Mouse (Mus musculus): ENCODE data around the gene Fmo2.

Gene Fmo2

DNA sequence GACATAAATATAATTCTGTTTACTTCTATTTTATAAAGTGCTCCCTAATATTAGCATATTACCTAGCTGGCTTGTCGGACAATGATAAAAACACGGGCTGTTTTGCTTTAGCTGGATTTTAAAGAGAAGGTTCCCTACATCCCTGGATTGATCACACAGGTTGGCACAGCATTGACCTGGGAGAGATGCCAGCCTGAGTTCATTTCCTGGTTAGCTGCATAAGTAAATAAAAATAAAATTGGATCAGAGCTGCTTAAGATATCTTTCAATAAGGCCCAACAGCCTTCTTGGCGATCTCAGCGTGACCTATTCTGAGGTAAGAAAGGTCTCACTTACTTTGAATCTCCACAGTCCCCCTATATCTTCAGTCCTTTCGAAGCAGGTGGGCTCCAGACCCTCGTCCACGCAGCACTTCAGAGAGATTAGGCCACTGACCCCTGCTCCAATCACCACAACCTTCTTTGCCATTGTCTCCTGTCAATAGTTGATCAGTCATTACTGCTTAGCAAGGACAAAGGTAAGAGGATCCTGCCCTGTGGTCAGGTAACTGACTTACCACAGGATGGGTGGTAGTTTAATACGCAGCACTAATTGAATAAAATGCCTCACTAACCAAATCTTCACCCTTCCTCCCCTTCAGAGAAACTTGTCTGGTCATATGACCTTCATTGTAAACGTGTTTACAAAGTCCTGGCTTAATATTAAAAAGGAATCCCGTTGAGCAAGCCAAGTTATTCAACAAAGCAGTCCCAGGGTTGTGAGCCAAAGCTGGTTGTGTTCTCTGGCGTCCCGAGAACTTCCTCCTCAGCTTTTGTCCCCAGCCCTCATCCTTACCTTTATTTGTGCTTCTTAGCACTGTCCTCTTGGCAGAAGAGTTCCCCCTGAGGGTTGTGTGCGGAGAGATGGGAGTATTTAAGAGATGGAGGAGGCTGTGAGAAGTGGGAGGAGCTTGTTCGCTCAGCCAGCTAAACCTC is at the start of gene Fmo2:
Gene Fmo2 (minus strand): TSS at position 889 of the 974 bp plus-strand sequence.
- in situ Hi-C loops (cut with MboI, MseI), result loop anchor here (10.0 kb wide), 1 partner anchor 1007 kb away; no protein-coding TSS in a partner anchor

DNA sequence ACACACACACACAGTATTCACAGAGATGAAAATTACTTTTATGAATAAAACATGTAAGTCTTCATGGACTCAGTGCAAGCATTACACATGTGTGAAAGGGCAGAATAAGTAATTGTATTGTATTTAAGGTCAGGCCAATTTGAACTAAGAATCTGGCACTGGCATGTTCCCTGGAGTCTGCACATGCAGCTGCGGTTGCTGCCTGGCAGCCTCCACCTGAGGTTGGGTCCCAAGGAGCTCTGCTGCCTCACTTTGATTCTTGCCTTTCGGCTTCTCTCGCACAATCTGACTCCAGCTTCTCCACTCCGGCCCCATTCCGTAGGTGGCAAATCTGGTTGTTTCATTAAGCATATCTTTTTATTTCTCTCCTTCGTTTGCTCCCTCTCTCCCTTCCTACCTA is 49.4 kb upstream of the Fmo2 start:
- in situ Hi-C loops (cut with MboI, MseI), result no loop called here

DNA sequence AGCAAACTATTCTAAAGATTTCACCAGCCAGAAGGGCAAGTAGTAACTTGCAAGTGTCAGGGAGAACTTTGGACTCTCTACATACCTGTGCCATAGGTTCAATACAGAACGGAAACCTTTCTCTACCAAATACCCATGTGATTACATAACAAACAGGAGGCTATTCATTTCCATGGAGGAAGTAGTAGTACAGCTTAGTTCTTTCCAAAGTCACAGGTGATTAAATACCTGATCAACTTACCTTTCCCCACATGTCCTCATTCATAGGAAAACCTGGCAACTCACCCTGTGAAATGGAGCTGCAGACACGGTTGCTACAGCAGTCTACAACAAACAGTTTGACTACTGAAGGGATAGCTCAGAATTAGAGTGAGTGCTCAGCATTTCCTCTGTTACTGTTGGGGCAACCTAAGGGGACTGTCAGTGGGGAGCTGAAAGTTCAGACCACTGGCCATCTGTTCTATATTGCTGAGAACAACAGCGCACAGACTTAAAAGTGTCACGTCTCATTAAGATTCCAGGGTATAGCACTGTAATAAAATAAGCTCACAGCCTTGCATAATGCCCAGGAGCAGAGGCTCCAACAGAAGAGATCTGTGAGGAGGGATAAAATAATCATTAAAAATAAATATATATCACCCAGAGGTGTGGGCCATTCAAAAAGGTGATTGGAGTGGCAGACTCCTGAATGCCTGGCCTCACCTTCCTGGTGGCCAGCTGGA is 48.5 kb upstream of the Fmo2 start:
- in situ Hi-C loops (cut with MboI, MseI), result no loop called here

DNA sequence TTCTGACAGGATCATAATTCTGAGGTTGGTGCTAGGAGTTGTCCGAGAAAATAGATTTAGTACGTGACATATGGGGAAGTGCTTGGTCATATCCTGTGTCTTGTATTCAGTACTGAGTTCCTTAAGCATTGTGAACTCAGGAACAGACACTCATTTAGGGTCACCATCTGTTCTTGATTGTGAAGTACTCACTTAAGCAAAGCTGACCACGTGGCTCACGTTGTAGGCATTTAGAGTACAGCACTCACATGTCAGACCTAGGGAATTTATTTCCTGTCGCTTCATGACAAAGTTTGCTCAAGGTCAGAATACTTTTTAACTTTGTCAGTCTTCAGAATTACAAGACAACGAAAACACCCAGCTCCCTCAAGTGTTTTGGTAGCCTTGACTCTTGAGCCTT is 45.2 kb upstream of the Fmo2 start:
- in situ Hi-C loops (cut with MboI, MseI), result no loop called here

DNA sequence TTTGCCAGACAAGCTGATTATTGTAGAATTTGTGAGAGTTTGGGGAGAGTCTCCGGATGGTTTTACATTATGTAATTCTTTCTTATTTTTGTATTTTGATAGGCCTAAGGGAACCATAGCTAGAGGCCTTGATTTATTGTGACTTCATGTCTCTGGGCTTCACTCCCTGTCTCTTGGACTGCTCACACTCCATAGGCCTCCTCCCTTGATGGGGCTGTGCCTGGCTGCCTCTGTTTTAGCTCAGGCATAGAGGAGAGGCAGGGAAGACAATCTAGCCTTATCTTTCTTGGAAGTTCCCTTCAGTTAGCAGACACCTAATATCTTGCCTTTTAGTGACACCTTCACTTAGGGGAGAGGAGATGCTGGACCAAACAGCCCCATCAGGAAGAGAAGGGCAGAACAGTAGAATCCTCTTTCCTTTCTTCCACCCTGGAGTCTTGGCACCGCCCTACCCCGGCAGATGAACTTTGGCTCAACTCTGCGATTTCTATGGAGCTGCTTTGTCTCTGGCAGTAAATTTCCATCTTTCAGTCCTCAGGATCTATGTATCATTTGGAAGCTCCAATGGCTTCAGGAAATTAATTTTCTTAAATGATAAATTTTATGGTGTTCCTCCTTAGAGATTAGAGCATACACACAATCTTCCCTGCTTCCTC is 40.3 kb upstream of the Fmo2 start:
- in situ Hi-C loops (cut with MboI, MseI), result no loop called here

DNA sequence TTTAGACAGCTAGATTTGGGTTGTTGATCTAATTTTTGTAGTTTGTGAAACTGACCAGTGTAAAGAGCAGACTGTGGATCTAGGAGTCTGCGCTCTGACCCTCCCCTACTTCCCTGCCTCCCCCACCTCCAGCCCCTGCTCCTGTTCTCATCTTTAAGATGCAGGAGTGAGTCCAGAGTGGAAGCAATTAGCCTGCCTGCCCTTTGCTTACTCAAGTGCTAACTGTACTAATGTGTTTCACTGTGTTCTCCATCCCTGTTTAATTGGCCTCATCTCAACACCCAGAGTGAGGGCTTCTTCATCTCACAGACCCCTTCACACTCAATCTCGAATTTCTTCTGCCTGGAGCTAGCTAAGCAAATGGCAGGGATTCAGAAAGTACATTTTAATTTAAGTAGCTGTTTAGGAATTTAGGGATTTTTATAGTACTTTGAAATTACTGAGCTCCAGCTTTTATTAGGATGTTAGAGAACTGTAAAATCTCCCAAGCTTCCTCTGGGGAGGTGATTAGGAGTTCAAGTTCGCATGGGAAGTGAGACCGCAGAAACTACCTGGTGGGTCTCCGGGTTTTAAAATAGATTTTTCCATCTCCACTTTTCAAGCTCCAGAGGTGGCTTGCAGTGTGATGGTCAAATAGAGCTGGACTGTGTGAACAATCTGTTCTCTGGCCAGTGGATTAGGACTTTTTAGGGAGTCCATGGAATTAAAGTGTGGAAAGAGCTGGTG is 39.6 kb upstream of the Fmo2 start:
- in situ Hi-C loops (cut with MboI, MseI), result no loop called here

DNA sequence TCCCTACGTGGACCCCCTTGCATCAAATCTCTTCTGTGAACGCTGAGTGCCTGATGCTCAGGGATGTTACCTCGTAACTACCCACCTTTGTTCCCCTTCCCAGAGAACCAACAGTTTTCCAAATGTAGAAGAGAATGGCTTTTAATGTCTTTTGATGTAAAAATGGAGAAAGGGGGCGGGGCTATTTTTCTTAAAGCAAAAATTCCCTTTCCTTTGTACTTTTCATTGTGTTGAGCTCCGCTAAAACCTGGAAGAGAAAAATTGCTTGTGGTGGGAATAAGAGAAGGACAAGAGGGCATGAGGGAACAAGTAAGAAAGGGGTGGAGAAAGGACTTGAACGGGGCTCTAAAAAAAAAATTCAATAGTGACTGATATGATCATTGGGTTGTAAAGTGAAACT is 38.9 kb upstream of the Fmo2 start, which contains the start of gene Fmo6:
Gene Fmo6 (minus strand): TSS at position 101 of the 400 bp plus-strand sequence.
- in situ Hi-C loops (cut with MboI, MseI), result no loop called here

DNA sequence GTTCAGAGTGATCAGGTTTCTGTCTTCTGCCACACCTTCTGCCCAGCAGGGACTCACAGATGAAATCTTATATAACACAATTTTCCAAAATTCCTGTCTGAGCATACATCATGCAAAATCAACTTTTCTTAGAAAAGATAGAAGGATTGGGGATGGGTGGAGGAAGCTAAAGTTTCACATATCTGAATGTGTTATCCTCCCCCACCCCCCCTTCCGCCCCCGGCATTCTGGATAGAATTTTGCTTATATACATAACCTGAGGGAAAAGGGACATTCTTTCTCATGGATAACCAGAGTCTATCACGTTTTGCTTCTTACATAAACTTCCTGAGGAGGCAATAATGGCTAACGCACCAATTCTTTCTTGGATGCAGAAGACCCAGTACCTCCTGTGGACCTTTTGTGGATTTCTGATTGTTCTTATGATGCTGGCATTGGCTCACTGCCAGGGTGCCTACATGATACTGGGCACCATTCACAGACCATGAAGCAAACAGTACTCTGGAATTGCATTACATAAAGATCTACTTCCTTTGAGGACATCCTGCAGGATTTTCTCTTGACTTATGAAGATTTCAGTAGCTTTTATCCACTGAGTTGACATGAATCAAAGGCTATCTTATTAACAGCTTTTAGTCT is 36.0 kb upstream of the Fmo2 start:
- in situ Hi-C loops (cut with MboI, MseI), result no loop called here

DNA sequence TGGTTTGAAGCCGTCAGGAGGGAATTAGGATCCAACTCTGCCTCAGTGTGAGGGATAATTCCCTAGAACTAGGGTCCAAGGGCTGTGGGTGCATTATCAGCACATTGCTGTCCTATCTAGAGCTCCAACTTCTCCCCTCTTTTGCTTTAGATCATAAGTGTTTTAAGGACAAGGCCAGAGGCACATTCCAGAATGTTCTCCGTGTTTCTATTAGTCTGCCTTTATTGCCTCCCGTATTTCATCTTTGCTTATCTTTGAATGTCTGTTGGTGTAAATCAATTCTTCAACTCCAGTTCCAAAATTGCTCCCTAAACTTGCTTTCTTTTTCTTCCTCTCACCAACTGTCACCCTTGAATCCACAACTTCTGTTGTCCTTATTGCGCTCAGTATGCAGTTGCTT is 33.9 kb upstream of the Fmo2 start:
- in situ Hi-C loops (cut with MboI, MseI), result no loop called here

DNA sequence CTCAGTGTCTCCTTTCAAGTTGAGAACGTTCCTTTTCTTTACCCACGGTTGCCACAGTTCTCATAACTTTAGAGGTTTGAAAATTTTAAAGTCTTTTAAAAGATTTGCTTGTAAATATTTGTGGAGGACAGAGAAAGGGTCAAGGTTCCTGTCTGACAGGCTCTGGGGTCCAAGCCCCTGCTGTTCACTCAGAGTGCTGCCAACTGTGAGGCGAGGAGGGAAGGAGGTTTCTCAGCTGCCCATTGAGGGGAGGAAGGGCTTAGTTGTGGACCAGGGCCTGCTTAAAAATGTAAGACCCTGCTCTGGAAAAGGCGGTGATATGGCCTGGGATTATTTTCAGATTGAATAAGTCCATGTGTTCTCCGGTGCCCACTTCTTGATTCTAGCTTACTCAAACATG is 33.4 kb upstream of the Fmo2 start:
- in situ Hi-C loops (cut with MboI, MseI), result no loop called here

DNA sequence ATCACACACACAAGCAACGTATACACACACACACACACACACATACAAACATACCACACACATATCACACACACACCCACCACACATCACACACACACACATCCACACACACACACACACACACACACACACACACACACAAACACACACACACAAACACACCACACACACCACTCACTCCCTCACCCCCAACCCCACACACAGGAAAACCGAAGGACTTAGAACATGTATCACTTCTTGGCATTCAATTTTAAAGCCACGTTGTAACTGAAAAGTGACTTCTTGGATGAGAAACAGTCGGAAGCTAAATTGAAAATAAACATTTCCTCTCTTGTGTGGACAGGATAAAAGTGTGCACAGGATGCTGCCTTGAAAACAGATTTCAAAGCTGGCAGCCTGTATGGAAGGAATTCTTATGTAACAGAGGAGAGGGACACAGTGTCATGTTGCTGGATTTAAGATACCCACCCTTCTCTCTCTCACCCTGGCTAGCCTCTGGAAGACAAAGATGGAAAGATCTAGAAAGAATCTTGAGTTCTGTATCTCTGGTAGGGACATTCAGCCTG is 32.9 kb upstream of the Fmo2 start:
- in situ Hi-C loops (cut with MboI, MseI), result no loop called here

DNA sequence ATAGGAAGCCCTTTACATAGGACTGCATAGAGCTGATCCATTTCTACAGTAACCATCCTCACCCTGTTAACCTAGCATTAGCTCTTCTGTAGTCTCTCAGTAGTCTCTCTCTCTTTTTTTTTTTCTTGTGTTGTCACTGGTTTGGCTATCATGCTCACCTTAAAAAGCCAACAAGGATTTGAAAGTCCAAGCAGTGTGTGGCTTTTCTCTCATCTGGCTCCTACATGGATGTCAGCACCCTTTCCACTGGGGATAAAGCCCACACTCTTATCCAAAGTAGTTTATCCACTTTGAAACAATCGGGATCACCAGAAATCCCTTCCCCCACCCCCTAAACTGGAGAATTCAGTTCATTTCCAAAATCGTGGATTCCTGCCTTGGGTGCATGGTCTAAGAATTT is 32.1 kb upstream of the Fmo2 start:
- in situ Hi-C loops (cut with MboI, MseI), result no loop called here

DNA sequence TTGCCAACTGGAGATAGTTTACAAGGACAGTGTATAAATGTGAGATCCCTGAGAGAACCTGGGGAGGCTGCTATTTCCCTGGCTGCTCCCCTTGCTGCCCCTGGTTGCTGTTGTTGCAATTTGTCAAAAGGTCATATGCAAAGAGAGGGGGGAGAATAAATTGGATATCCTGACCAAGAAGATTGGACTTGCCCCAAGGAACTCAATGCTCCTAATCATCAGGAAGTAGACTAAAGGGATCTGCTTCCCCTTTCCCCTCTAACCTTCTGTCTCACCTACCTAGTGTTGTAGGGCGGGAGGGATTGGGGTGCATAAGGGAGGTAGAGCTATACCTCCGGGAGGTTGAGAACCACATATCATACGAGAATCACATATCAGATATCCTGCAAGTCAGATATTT is 30.6 kb upstream of the Fmo2 start:
- in situ Hi-C loops (cut with MboI, MseI), result no loop called here

DNA sequence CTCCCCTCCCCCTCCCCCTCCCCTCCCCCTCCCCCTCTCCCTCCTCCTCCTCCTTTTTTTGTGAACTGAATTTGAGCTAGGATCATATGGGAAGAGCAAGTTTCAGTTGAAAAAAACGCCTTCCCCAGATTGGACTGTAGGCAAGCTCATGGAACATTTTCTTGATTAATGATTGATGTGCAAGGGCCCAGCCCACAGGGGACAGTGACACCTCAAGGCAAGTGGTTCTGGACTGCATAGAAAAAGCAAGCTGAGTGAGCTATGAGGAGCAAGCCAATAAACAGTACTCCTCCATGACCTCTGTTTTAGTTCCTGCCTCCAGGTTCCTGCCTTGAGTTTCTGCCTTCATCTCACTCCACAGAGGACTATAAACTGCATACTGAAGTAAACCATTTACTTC is 26.6 kb upstream of the Fmo2 start:
- in situ Hi-C loops (cut with MboI, MseI), result no loop called here

DNA sequence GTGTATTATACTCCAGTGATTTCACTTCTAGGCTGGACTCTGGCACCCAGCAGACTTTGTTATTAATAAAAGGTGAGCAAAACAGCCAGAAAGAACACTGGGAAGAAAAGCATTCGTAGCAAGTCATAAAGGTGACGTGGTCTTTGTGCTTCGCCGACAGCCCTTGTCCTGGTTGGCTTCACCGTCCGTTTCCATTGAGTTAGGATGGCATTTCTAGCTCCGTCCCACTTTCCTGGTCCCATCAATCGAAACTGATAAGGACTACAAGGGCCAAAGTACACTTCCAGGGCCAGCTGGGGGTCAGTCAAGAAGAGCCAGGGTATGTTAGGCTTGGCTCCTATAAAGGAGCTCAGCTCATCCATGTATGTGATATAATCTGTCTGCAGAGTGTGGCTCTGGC is 18.1 kb upstream of the Fmo2 start:
- in situ Hi-C loops (cut with MboI, MseI), result no loop called here

DNA sequence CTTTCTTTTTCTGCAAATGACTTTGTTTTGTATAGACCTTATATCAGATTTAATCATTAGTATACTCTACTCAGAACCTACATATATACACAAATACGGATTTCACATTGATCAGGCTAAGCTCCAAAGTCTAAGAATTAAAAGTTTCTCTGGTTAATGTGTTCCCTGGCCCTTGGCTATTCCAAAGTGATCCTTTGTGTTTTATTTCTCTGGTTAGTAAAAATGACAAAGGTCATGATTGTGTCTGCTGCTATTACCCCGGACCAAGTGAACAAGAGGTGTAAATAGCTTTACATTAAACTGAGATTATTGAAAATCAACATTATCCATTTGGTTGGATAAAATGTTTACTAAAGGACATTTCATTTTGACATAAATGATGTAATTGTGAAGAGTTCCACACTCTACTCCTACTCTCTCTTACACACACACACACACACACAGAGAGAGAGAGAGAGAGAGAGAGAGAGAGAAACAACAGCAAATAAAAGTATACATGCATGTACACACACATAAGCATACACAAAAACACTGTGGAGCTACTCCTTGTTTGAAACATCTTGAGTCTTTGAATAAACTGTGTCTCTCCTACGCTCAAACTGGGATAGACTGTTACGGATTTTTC is 16.5 kb upstream of the Fmo2 start:
- in situ Hi-C loops (cut with MboI, MseI), result no loop called here

DNA sequence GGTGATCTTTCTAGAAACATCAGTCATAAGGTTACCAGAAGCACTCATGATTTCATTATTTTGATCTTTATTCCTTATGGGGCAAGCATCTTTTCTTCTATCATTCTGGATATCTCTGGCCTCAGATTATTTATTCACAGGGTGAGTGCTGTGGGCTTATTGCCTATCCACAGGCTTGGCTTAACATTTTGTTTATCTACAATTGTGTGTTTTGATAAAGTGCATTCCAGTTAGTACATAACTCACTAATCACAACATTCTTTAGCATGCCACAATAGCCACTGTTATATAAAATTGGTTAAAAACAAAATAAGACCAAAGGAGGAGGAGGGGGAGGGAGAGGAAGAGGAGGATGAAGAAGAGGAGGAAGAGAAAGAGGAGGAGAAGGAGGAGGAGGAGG is 13.6 kb upstream of the Fmo2 start:
- in situ Hi-C loops (cut with MboI, MseI), result no loop called here

DNA sequence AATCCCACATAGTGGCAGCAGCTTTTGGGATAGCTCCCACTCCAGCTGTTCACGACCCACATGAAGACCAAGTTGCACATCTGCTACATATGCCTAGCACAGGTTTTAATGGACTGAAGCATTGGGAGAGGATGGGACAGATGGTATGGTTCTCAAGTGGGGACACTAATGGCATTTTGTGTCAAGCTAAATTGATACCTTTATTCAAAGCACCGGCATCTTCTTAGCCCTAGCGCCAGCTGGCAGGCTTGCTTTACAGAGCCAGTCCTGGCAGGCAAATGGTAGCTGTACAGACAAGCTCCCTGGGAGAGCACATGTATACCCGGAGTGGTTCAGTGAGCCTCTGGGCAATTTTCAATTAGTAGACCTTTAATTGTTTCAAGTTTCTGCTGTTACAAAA is 3.4 kb upstream of the Fmo2 start:
- in situ Hi-C loops (cut with MboI, MseI), result loop anchor here (5.0 kb wide), 1 partner anchor 165 kb away; no protein-coding TSS in a partner anchor

DNA sequence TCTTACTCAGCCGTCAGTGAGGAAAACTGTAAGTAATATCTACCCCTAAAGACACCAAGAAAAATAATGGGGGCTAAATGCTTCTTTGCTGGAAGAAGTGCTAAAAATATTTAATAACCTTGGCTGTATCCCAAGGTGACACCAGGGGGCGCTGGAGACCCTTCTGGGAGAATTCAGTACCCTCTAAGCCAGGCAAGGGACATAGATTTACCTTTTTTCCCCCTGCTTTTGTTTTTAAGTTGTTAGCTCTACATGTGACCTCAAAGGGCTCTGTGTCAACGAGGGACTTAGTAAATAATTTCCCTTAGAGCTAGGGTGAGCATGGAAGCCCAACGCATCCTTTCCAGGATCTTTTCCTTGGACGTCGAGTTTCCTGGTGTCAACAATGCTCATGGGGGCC is 2.6 kb downstream of the Fmo2 start:
- in situ Hi-C loops (cut with MboI, MseI), result loop anchor here (10.0 kb wide), 1 partner anchor 1009 kb away; no protein-coding TSS in a partner anchor

DNA sequence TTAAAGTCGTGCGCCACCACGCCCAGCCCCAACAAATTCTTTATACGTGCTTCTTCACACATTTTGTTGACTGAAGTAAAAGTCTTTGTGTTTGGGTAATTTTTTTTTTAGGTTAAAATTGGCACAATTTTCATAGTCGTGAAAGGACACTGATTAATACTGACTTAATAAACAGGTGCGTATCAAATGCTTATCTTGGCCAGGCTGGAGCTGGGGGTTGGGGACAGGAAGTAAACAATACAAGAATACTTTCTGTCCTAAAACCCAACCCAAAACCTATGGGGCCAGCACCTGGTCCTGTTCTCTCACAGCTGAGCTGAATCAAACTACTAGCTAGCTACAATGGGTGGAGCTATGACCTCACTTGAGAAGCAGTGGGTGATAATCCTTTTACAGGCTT is 5.5 kb downstream of the Fmo2 start:
- in situ Hi-C loops (cut with MboI, MseI), result loop anchor here (10.0 kb wide), 1 partner anchor 1012 kb away; no protein-coding TSS in a partner anchor

Measured in regulatory T cell (primary cell).